Mouse (Mus musculus) heart, embryonic 16.5 days (tissue): ENCODE data around the gene Rbm25. TPM values are rescaled to one million over a fixed set of nuclear protein-coding genes. Genes with fewer than 3 reads are reported as not detected.
A peak's percentile ranks its signal among the peaks of the same experiment; 100 is the strongest.
"Not testable (repeated sequence)": the region's sequence is repeated elsewhere in the genome, so short reads cannot be mapped to it uniquely, and the experiment has no call there.

Source experiments
- ATAC-seq: fragments of 200-750 bp; cut with Nextera tagmentation; replicated peaks from 2 replicates; pipeline ENCODE4 v1.8.0; 2017; ENCODE audit warnings: moderate number of reproducible peaks; ENCODE audit not compliant: insufficient read depth, low FRiP score; ENCODE audit errors: extremely low read depth
- H3K27ac ChIP-seq: fragments of 300-500 bp; sonication (generic); 2 replicates; pipeline ENCODE4 v1.5.1; 2014; ENCODE audit warnings: mild to moderate bottlenecking, low read length, control low read depth, moderate library complexity
- H3K27me3 ChIP-seq: fragments of 300-500 bp; sonication (generic); 2 replicates; pipeline ENCODE4 v1.6.1; 2014; ENCODE audit warnings: low read length, mixed read lengths; ENCODE audit not compliant: control insufficient read depth, insufficient read depth
- H3K36me3 ChIP-seq: fragments of 300-500 bp; sonication (generic); 2 replicates; pipeline ENCODE4 v1.6.1; 2014; ENCODE audit not compliant: control insufficient read depth, insufficient read depth
- H3K4me1 ChIP-seq: fragments of 300-500 bp; sonication (generic); 2 replicates; pipeline ENCODE4 v1.6.1; 2014; ENCODE audit warnings: low read length, mixed read lengths; ENCODE audit not compliant: control insufficient read depth, insufficient read depth
- H3K4me2 ChIP-seq: fragments of 300-500 bp; sonication (generic); 2 replicates; pipeline ENCODE4 v1.6.1; 2014; ENCODE audit warnings: low read depth, mild to moderate bottlenecking, control low read depth, low read length
- H3K4me3 ChIP-seq: fragments of 300-500 bp; sonication (generic); 2 replicates; pipeline ENCODE4 v1.5.1; 2014; ENCODE audit warnings: mild to moderate bottlenecking, control low read depth, low read length
- H3K9ac ChIP-seq: fragments of 300-500 bp; sonication (generic); 2 replicates; pipeline ENCODE4 v1.6.1; 2014; ENCODE audit warnings: low read length, control low read depth
- H3K9me3 ChIP-seq: fragments of 300-500 bp; sonication (generic); replicated peaks from 2 replicates; pipeline ENCODE4 v1.6.1; 2016; ENCODE audit warnings: low read length; ENCODE audit not compliant: control insufficient read depth
- WGBS: fragments of 180-500 bp; shearing (Covaris S2); extraction: QIAGEN DNeasy Blood & Tissue Kit; methylation state at CpG from one replicate; pipeline ENCODE4 v1.1.7; 2014; 5-methylcytosine and 5-hydroxymethylcytosine counted together
- polyA plus RNA-seq: library from polyadenylated mRNA; unstranded; fragments of >200 nt; fragmentation: Nextera tagmentation; extraction: Ambion mirVana; gene quantifications from 2 replicates; pipeline ENCODE4 v1.2.1, GENCODE M21; 2015

Gene Rbm25
- polyA plus RNA-seq, result 156 and 161 TPM in 2 replicates

DNA sequence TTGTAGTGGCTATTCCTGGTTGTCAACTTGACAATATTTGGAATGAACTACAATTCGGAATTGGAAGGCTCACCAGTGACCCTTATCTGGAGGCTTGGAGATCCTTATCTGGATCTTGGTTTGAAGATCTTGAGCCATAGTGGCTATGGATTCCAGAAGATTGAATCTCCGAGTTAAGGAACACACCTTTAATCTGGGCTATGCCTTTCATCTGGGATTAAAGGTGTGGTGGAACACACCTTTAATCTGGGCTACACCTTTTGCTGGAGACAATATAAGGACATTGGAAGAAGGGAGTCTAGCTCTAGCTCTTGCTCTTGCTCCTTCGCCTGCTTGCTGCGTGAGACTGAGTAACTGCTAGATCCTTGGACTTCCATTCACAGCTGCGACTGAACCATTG lies at the start of gene Rbm25:
TSS of gene Rbm25 (plus strand) at position 301 of the 400 bp plus-strand sequence.
- Histone ChIP-seq H3K9ac (peak within 1 kb of the TSS; percentile 85), H3K4me2 (peak within 1 kb of the TSS; percentile 69), H3K27ac (peak within 1 kb of the TSS; percentile 94), H3K4me3 (peak within 1 kb of the TSS; percentile 99)
- H3K36me3 ChIP-seq, H3K4me1 ChIP-seq, ATAC-seq, H3K27me3 ChIP-seq, H3K9me3 ChIP-seq: not testable (repeated sequence)
- no CpG with 5 or more reads among the region's 5 CpGs for WGBS

DNA sequence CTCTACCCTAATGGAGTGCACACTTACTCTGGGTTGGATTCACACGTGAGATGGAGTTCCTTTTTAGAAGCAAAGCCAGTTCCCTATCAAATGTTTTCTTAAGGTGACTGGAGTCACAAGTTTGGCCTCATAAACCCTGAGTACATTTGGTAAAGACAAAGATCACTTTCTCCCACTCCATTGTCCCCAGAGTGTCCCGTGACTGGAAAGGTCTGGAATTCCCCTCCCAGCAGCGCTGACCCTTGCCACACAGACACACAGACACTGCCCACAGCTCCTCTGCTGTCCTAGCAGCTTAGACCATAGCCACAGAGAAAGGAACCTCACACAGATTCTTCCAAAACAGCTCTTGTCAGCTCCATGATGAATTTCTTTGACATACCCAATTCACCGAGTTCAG lies 48.9 kb upstream of the Rbm25 start:
- Histone ChIP-seq H3K4me1 (peaks cover 13% of the 10 kb centered on the region), H3K27ac (no peak overlapping the region), H3K4me3 (no peak overlapping the region), H3K4me2 (no peak overlapping the region), H3K36me3 (peaks cover 8% of the 10 kb centered on the region), H3K9me3 (no peaks in the 10 kb centered on the region), H3K27me3 (no peaks in the 10 kb centered on the region), H3K9ac (no peak overlapping the region)
- WGBS, result 64% methylated on average over 4 of the region's 4 CpGs
- no peak for ATAC-seq

DNA sequence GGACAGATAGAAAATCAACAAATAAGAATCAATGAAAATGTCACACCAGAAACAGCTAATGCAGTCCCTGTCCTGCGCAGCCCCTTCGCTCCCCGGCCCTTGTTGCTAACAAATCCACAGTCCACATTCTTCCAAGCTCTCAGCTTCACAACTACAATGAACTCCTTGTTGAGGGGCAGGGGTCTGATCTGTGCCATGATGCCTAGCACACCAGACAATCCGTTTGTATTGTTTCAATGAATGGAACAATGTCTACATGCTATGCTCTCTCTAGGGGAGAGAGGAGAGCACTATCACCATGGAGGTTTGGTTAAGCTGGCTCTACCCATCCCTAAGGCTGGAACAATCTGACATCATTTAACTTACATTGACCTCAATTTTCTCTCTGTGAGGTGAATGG lies 48.3 kb upstream of the Rbm25 start:
- no peak overlapping the region for H3K4me3 ChIP-seq
- peaks cover 13% of the 10 kb centered on the region for H3K4me1 ChIP-seq
- no peak overlapping the region for H3K4me2 ChIP-seq
- WGBS, result 85% methylated on average over 4 of the region's 4 CpGs
- no peak overlapping the region for H3K27ac ChIP-seq
- no peaks in the 10 kb centered on the region for H3K27me3 ChIP-seq
- ATAC-seq, result no peak
- H3K9ac ChIP-seq, result no peak overlapping the region
- H3K36me3 ChIP-seq, result peaks cover 11% of the 10 kb centered on the region
- H3K9me3 ChIP-seq, result no peaks in the 10 kb centered on the region

DNA sequence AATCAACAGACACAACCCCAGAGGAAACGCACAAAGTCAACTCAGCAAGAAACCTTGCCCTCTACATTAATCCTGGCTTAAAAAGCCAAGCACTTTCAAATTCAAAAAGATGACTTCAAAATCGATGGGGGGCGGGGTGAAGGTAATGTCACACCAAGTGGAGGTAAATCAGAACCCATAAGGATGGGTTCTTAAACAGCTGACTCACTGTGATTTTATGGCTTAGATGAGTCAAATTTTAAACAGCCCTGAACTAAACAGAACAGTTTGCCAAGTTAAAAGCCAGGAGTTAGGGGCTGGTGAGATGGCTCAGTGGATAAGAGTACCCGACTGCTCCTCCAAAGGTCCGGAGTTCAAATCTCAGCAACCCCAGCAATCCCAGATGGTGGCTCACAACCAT lies 44.4 kb upstream of the Rbm25 start:
- ATAC-seq, result no peak
- Histone ChIP-seq H3K36me3 (peaks cover 28% of the 10 kb centered on the region), H3K4me2 (no peak overlapping the region), H3K9ac (no peak overlapping the region), H3K27ac (no peak overlapping the region), H3K9me3 (no peaks in the 10 kb centered on the region), H3K4me1 (no peaks in the 10 kb centered on the region), H3K4me3 (no peak overlapping the region), H3K27me3 (no peaks in the 10 kb centered on the region)
- WGBS, result 93% methylated on average over 5 of the region's 5 CpGs

DNA sequence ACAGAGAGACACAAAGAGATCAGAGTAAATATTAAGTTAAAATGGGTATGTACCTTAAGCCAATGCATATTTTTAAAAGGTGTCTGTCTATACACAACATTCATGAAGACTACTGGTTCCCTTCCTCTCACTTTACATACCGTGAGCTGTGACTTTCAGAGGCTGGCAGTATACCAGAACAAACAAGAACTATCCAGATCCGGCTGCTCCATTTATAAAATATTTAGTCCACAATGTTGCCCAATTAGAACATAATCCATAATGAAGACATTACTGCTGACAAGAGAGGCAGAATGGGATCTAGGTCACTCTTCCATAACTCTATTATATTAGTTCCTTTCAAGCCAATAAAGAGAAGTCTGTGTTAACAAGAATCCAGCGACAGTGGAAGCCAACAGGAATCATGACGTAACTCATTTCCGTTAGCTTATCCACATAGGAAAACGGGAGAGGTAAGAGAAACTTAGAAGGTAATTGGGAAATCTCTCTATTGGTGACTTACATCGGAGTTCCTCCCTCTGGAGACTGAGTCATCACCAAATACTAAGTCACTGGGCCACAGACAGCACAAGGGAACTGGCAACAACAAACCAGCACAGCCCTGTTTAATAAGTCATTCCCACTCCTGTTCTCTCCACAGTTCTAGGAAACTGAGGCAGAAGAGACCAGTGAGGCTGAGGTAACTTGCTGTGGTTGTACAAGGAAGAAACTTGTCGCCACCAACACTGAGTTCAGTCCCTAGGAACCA lies 39.1 kb upstream of the Rbm25 start:
- no peak overlapping the region for H3K9ac ChIP-seq
- no peak overlapping the region for H3K27ac ChIP-seq
- no peaks in the 10 kb centered on the region for H3K9me3 ChIP-seq
- H3K4me2 ChIP-seq, result no peak overlapping the region
- peaks cover 14% of the 10 kb centered on the region for H3K4me1 ChIP-seq
- WGBS, result 74% methylated on average over 8 of the region's 8 CpGs
- no peaks in the 10 kb centered on the region for H3K27me3 ChIP-seq
- no peak overlapping the region for H3K4me3 ChIP-seq
- peaks cover 36% of the 10 kb centered on the region for H3K36me3 ChIP-seq
- ATAC-seq, result no peak

DNA sequence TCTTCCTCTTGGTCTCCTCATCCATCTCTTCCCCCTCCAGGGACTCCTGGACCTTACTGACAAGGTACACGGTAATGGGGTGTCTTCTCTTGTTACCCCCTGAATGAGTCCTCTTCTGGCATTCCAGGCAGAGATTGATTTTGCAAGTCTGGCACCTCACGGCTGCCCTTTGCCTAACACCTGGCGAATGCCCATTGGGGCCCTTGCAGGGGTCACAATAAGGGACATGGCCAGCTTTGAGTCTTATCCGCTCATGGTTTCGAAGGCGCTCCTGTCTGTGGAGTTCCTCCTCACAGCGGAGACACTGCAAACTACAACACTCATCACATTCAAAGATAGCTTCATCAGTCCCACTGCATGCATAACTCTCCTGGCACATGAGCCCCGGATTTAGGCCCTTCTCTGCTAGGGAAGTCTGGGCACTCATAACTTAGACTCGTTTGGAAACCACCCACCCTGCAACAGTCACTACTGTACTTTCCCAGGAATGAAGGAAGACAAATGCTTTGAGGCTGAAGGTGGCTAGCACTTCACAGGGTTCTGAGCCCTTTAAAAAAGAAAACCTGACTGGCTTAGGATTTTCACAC lies 36.5 kb upstream of the Rbm25 start:
- no peaks in the 10 kb centered on the region for H3K27me3 ChIP-seq
- no peak overlapping the region for H3K4me3 ChIP-seq
- H3K9ac ChIP-seq, result no peak overlapping the region
- 76% methylated on average over 9 of the region's 9 CpGs for WGBS
- peaks cover 14% of the 10 kb centered on the region for H3K4me1 ChIP-seq
- H3K36me3 ChIP-seq, result peaks cover 23% of the 10 kb centered on the region
- H3K4me2 ChIP-seq, result no peak overlapping the region
- no peaks in the 10 kb centered on the region for H3K9me3 ChIP-seq
- no peak for ATAC-seq
- no peak overlapping the region for H3K27ac ChIP-seq

DNA sequence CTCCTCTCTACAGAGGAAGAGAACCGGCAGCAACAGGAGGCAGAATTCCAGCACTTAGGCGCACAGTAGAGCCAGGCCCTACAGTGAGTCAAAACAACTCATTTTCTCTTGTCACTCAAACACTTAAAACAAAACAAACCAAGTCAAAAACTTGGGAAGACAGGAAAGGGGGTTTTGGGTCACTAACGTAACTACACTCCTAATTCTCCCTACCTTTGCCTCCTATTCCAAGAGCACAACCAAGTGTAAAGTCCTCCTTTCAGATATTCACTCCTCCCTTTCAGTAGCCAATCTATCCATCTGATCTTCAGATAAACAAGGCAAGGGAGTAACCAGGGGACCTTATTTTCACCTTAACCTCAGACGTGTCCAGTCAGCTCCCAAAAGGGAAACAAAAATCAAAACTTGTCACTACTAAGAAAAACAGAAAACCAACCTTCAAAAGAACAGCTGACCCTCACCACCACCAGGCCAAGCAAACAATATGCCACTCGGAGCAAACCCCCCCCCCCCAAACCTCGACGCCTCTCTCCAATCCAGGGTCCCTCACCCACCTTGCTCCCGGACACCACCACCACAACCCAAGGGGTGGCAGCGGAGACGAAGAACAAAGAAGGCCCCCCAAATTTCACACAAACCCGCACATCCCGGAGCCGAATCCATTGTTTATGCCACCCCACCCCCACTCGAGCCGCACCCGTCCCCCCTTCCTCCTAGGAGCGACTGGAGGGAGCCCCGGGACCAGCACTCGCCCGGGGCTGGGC lies 34.7 kb upstream of the Rbm25 start:
- H3K27me3 ChIP-seq, result no peaks in the 10 kb centered on the region
- peaks cover 14% of the 10 kb centered on the region for H3K36me3 ChIP-seq
- no peaks in the 10 kb centered on the region for H3K9me3 ChIP-seq
- peaks cover 14% of the 10 kb centered on the region for H3K4me1 ChIP-seq
- peak overlapping the region; percentile 98 for H3K9ac ChIP-seq
- 3% methylated on average over 20 of the region's 20 CpGs for WGBS
- peak overlapping the region; percentile 92 for H3K4me2 ChIP-seq
- peak overlapping the region; percentile 89 for H3K27ac ChIP-seq
- ATAC-seq, result peak; percentile 5
- H3K4me3 ChIP-seq, result peak overlapping the region; percentile 98

DNA sequence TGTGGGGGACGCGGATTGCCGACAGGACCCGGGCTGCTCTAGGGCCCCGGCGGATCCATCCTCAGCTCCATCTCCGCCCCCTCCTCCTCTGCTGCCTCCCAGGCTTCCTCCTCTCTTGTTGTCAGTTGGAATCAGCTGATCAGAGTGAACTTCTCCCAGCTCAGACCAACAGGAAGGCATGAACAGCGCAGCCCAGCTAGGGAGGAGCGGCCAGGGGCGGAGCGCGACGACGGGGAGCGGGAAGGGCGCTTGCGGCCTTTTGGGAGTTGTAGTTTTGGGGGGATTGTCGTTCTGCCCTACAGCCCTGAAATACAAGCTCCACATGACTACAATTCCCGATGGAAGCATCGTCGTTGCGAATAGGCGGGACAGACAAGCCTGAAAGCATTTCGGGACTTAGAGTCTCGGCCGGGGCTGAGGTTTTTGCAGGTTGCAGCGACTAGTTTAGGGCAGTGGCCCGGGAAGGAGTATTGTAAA lies 34.0 kb upstream of the Rbm25 start, which contains the start of gene Zfyve1:
TSS of gene Zfyve1 (minus strand) at position 198 of the 477 bp plus-strand sequence.
- Histone ChIP-seq H3K4me2 (peak within 1 kb of the TSS; percentile 92), H3K4me1 (peaks cover 14% of the 10 kb centered on the region), H3K27me3 (no peaks in the 10 kb centered on the region), H3K9ac (peak within 1 kb of the TSS; percentile 98), H3K27ac (peak within 1 kb of the TSS; percentile 89), H3K4me3 (peak within 1 kb of the TSS; percentile 98), H3K36me3 (peaks cover 10% of the 10 kb centered on the region), H3K9me3 (no peaks in the 10 kb centered on the region)
- under 1% methylated on average over 28 of the region's 28 CpGs for WGBS
- peak; percentile 99 for ATAC-seq

DNA sequence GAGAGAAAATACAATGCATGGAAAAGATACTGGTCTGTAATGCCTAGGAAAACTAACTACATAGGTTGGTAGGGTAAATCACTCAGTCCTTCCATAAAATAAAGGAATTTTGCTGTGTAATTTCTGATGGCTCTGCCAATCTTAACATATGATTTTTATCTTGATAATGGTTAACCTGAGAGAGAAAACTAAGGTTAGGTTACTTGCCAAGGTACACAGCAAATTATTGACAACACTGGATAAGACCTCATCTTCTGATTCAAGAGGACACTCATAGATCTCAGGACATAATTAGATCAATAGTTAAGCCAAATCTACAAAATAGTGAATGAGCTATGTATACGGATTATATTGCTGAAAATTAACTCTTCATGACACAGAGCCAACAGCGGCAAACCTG lies 33.2 kb upstream of the Rbm25 start:
- Histone ChIP-seq H3K4me3 (no peak overlapping the region), H3K9me3 (no peaks in the 10 kb centered on the region), H3K27me3 (no peaks in the 10 kb centered on the region), H3K4me2 (no peak overlapping the region), H3K27ac (no peak overlapping the region), H3K9ac (no peak overlapping the region), H3K36me3 (peaks cover 7% of the 10 kb centered on the region), H3K4me1 (peaks cover 14% of the 10 kb centered on the region)
- 75% methylated on average over 2 of the region's 2 CpGs for WGBS
- no peak for ATAC-seq
